Mouse (Mus musculus) left cerebral cortex, adult 8-10 months (tissue): ENCODE results near the gene Mrpl43. TPM values are rescaled to one million over a fixed set of nuclear protein-coding genes. Genes with fewer than 3 reads are reported as not detected.

Source experiments
- DNase-seq, 2 experiments: peaks; one replicate each; pipeline ENCODE4 v3.0.0; 2022; ENCODE audit warnings: low spot score in 2 of 2
- total RNA-seq, 4 experiments: library from RNA; stranded (reverse); gene quantifications; 2 replicates each; pipeline ENCODE4 v1.2.4; 2022

Gene Mrpl43
- total RNA-seq, 4 experiments from 2014 or later: 37.3 to 43.8 (median 39.8) TPM

- DNase-seq: no peak
These were observed 25.5 kb downstream of the Mrpl43 start for GRCm38 (mm10) chr19:44980787-44981186.

DNA sequence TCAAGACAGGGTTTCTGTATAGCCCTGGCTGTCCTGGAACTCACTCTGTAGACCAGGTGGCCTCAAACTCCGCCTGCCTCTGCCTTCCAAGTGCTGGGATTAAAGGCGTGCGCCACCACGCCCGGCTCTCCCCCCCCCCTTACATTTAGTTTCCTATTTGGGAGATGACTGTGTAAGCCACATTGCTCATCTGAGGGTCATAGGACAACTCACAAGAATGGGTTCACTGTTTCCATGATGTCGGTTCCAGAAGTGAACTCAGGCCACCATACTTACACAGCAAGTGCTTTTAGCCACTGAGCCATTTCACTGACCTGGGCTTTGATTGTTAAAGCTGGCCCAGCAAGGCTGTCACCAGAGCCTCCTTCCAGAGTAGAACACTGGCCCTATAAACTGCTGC is 29.1 kb downstream of the Mrpl43 start:
- no peak for DNase-seq

GRCm38 (mm10) chr19:44976636-44977035 is 29.6 kb downstream of the Mrpl43 start:
- no peak for DNase-seq

DNA sequence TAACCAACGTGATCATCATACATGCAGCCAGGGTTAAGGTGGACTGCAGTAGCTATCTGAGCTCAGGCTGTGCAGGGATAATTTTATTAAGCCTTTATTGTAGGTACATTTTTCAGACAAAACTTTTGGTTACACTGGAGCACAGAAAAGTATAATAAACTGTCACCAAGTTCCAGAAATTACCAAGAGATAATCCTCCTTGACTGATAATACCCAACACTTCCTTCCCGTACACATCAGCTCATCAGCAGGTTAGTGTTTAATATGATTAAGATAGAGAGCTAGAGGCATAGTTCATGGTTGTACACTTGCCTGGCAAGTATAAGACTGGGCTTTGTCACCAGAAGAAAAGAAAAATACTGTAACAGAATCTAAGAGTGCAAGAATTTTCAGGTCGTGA is 37.9 kb downstream of the Mrpl43 start:
- no peak for DNase-seq

GRCm38 (mm10) chr19:44965978-44966377 is 40.3 kb downstream of the Mrpl43 start:
- DNase-seq: no peak

- DNase-seq: no peak
These were observed 46.6 kb downstream of the Mrpl43 start for GRCm38 (mm10) chr19:44959633-44960032.

Other genes starting within 250 kb of the Mrpl43 start
- 10 to 100 TPM; 35.1 to 40.0 (median 37.9) TPM for gene Slf2, start 75.3 kb downstream of the Mrpl43 start, total RNA-seq
- gene Sema4g, start 17.3 kb downstream of the Mrpl43 start, total RNA-seq: 10 to 100 TPM; 16.9 to 22.5 (median 20.0) TPM
- 10 to 100 TPM; 13.2 to 15.1 (median 14.2) TPM for gene Twnk, start 779 bp downstream of the Mrpl43 start, total RNA-seq
- gene Lzts2, start 8.0 kb upstream of the Mrpl43 start, total RNA-seq: 10 to 100 TPM; 40.8 to 44.6 (median 43.3) TPM
- 1 to 10 TPM; 5.5 to 6.2 (median 5.7) TPM for gene Pdzd7, start 39.3 kb upstream of the Mrpl43 start, total RNA-seq
- gene Sfxn3, start 41.1 kb upstream of the Mrpl43 start, total RNA-seq: 100 to 1,000 TPM; 111 to 132 (median 121) TPM
- 1 to 10 TPM; 5.1 to 7.0 (median 5.7) TPM for gene Kazald1, start 68.8 kb upstream of the Mrpl43 start, total RNA-seq
- not detected for gene Tlx1, start 144.2 kb upstream of the Mrpl43 start, total RNA-seq
- gene Lbx1, start 229.4 kb upstream of the Mrpl43 start, total RNA-seq: not detected